Mouse (Mus musculus): ENCODE data around the gene Zfp652.

DNA sequence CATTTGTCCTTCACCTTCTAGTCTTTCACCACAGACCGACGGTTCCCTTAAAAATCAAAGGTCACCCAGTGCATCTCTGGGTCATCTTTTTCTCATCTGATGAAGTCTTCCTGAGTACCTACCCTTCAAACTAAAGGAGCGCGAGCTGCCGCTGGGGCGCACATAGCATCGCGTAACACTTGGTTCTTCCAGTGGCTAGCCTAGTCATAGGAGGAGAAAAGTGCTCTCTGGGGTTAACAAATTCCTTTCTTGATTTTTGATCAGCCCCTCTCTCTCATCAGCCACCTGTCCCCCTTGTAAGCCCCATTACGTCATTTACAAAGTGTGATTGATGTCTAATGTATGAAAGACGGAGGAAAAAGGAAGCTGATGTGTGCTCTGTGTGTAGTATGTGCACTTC, 56.7 kb downstream of the Zfp652 start:
- TF ChIP-seq CTCF (IDR thresholded peaks at IDR 0.05; ENCODE audit: borderline replicate concordance, insufficient read depth, low read depth, low read length) (no peak), POLR2A (IDR thresholded peaks at IDR 0.05; ENCODE audit: borderline replicate concordance, insufficient read depth, low read length) (no peak)
